12 mouse cellular contexts compared by ENCODE assay signal in the genomic region with DNA sequence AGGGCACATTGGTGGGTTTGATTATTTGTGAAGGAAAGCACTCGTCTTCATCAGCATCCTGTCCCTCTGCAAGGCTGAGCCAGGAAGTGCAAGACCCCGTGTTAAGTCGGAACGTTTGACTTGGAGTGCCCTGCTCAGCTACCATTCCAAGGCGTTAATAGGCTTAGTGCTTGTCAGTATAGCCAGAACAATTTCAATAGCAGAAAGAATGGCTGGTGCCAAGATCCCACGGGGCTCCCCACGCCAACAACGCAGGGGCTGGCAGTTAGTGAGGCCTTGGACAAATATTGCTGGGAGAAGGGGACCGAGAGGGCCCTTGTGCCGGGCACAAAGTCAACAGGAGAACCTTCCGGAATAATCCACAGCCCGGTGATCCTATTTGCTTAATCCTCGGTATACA.
DNase-seq lines count a peak whose midpoint lies in the region; ATAC-seq and TF ChIP-seq lines count a peak whose summit lies in the region.
"Had no signal": no experiment of that assay in that cellular context is flagged by ENCODE, and none has a peak within 500 bp of the region (broad histone marks: within the 10 kb centered on the region; RNA-seq: fewer than 3 reads in every experiment).

No protein-coding gene starts in this region.

- H3K4me3 ChIP-seq in forebrain, postnatal 0 days (ENCODE audit: low read depth, low read length): no peak overlapping the region
- no peak overlapping the region for H3K4me3 ChIP-seq in forebrain, embryonic 10.5 days
- H3K4me3 ChIP-seq in lung, embryonic 15.5 days: no peak overlapping the region
- H3K4me3 ChIP-seq in midbrain, embryonic 12.5 days: no peak overlapping the region
- H3K4me3 ChIP-seq: embryonic facial prominence, embryonic 12.5 days; heart, embryonic 13.5 days had no signal

- H3K4me2 ChIP-seq in forebrain, postnatal 0 days (ENCODE audit: low read depth): no peak overlapping the region
- H3K4me2 ChIP-seq in lung, embryonic 15.5 days: no peak overlapping the region
- H3K4me2 ChIP-seq in midbrain, embryonic 12.5 days (replicated peaks): no peak overlapping the region
- H3K4me2 ChIP-seq: embryonic facial prominence, embryonic 12.5 days; heart, embryonic 13.5 days had no signal

- DNase-seq in forebrain, postnatal 0 days: peak; percentile 57
- no peak for DNase-seq in forebrain, embryonic 10.5 days (ENCODE audit: extremely low spot score, low spot score)
- DNase-seq in Muller cell, postnatal 12 days (ENCODE audit: inconsistent ontology term): peak; percentile 13
- DNase-seq in gastrocnemius, postnatal 10 days: no peak
- no peak for DNase-seq in thymus, postnatal 14 days
- DNase-seq: adrenal gland, postnatal 25 days; kidney, adult 2 months; thymus, postnatal 36 days had no signal

- ATAC-seq in forebrain, postnatal 0 days: peak; percentile 34; the same call in 1 of the 2 replicates
- ATAC-seq in lung, embryonic 15.5 days (ENCODE audit: borderline replicate concordance, extremely low read depth, low FRiP score, low TSS enrichment): peak; percentile 44; the same call in 1 of the 2 replicates
- peak; percentile 54 for ATAC-seq in midbrain, embryonic 12.5 days (ENCODE audit: low FRiP score, low read depth)

- no peak overlapping the region for H3K9ac ChIP-seq in forebrain, postnatal 0 days
- H3K9ac ChIP-seq in lung, embryonic 15.5 days: no peak overlapping the region
- no peak overlapping the region for H3K9ac ChIP-seq in midbrain, embryonic 12.5 days (replicated peaks)
- H3K9ac ChIP-seq: embryonic facial prominence, embryonic 12.5 days; heart, embryonic 13.5 days had no signal

- H3K36me3 ChIP-seq in forebrain, postnatal 0 days (ENCODE audit: insufficient read depth): no peaks in the 10 kb centered on the region
- no peaks in the 10 kb centered on the region for H3K36me3 ChIP-seq in forebrain, embryonic 10.5 days (replicated peaks)
- no peaks in the 10 kb centered on the region for H3K36me3 ChIP-seq in lung, embryonic 15.5 days
- H3K36me3 ChIP-seq in midbrain, embryonic 12.5 days: no peaks in the 10 kb centered on the region
- H3K36me3 ChIP-seq: embryonic facial prominence, embryonic 12.5 days; heart, embryonic 13.5 days had no signal

- H3K27ac ChIP-seq in forebrain, postnatal 0 days (ENCODE audit: low read depth, low read length): no peak overlapping the region
- no peak overlapping the region for H3K27ac ChIP-seq in forebrain, embryonic 10.5 days
- peak overlapping the region; percentile 63 for H3K27ac ChIP-seq in lung, embryonic 15.5 days
- H3K27ac ChIP-seq in midbrain, embryonic 12.5 days (replicated peaks): no peak overlapping the region
- H3K27ac ChIP-seq: embryonic facial prominence, embryonic 12.5 days; heart, embryonic 13.5 days had no signal

- 15% methylated on average over 13 of the region's 13 CpGs for WGBS in forebrain, postnatal 0 days
- 56% methylated on average over 13 of the region's 13 CpGs for WGBS in forebrain, embryonic 10.5 days
- WGBS in lung, embryonic 15.5 days: 46% methylated on average over 13 of the region's 13 CpGs
- WGBS in midbrain, embryonic 12.5 days: 22% methylated on average over 13 of the region's 13 CpGs

- no peaks in the 10 kb centered on the region for H3K9me3 ChIP-seq in forebrain, postnatal 0 days (ENCODE audit: low read length)
- no peaks in the 10 kb centered on the region for H3K9me3 ChIP-seq in forebrain, embryonic 10.5 days
- no peaks in the 10 kb centered on the region for H3K9me3 ChIP-seq in lung, embryonic 15.5 days
- no peaks in the 10 kb centered on the region for H3K9me3 ChIP-seq in midbrain, embryonic 12.5 days
- H3K9me3 ChIP-seq: embryonic facial prominence, embryonic 12.5 days; heart, embryonic 13.5 days had no signal

- H3K4me1 ChIP-seq in forebrain, postnatal 0 days (ENCODE audit: insufficient read depth): no peaks in the 10 kb centered on the region
- peaks cover 7% of the 10 kb centered on the region for H3K4me1 ChIP-seq in forebrain, embryonic 10.5 days
- no peaks in the 10 kb centered on the region for H3K4me1 ChIP-seq in lung, embryonic 15.5 days
- peaks cover 9% of the 10 kb centered on the region; the same call in 1 of the 2 replicates for H3K4me1 ChIP-seq in midbrain, embryonic 12.5 days
- H3K4me1 ChIP-seq: embryonic facial prominence, embryonic 12.5 days; heart, embryonic 13.5 days had no signal

- TF ChIP-seq CTCF in forebrain, postnatal 0 days (IDR thresholded peaks at IDR 0.05; ENCODE audit: low read depth): no peak

- H3K27me3 ChIP-seq in forebrain, postnatal 0 days (ENCODE audit: insufficient read depth, low read length): no peaks in the 10 kb centered on the region
- no peaks in the 10 kb centered on the region; the same call in 1 of the 2 replicates for H3K27me3 ChIP-seq in forebrain, embryonic 10.5 days (ENCODE audit: poor library complexity, severe bottlenecking)
- H3K27me3 ChIP-seq in lung, embryonic 15.5 days: no peaks in the 10 kb centered on the region
- H3K27me3 ChIP-seq in midbrain, embryonic 12.5 days: peaks cover 68% of the 10 kb centered on the region
- H3K27me3 ChIP-seq: embryonic facial prominence, embryonic 12.5 days; heart, embryonic 13.5 days had no signal

Comparison
In these comparisons a context has a peak if more than half of its experiments do, and no peak if none do; other contexts are left out.
1. DNase-seq: peak in forebrain, postnatal 0 days (single experiment) and Muller cell, postnatal 12 days (single experiment); none in forebrain, embryonic 10.5 days (single experiment), gastrocnemius, postnatal 10 days (single experiment) and thymus, postnatal 14 days (single experiment).
2. Peak in every context shown above with its lines, with median percentiles within 50 percentile points of each other: ATAC-seq.